Mouse (Mus musculus): ENCODE data around the gene Urad. TPM values are rescaled to one million over a fixed set of nuclear protein-coding genes. Genes with fewer than 3 reads are reported as not detected.

Urad gene
- polyA plus RNA-seq, 1 experiment from 2014 or later = not detected

DNA sequence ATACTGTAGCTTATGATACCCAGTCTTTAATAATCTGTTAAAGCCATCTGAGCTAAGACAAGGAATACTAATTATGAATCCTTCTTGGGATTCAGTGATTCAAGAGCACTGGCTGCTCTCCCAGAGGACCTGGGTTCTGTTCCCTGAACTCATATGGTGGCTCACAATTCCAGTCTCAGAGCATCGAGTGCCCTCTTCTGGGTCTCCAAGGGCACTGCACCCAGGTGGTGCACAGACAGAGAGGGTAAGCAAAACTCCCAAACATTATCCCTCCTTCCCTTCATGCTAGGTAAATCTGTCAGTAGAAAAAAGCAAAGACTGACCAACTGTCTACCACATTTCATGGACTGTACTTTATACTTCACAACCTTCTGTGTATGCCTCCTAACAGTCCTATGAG is 23.7 kb upstream of the Urad start:
- 75% methylated on average over 1 of the region's 1 CpGs for WGBS
- ATAC-seq (ENCODE audit: low read depth) = no peak
- no peaks in the 10 kb centered on the region for H3K36me3 ChIP-seq
- H3K27ac ChIP-seq (replicated peaks) = no peak overlapping the region
- H3K4me3 ChIP-seq = no peak overlapping the region
- no peaks in the 10 kb centered on the region for H3K9me3 ChIP-seq
- no peak overlapping the region for H3K9ac ChIP-seq
- H3K4me2 ChIP-seq = no peak overlapping the region
- H3K27me3 ChIP-seq = no peaks in the 10 kb centered on the region
- no peaks in the 10 kb centered on the region for H3K4me1 ChIP-seq (replicated peaks)

DNA sequence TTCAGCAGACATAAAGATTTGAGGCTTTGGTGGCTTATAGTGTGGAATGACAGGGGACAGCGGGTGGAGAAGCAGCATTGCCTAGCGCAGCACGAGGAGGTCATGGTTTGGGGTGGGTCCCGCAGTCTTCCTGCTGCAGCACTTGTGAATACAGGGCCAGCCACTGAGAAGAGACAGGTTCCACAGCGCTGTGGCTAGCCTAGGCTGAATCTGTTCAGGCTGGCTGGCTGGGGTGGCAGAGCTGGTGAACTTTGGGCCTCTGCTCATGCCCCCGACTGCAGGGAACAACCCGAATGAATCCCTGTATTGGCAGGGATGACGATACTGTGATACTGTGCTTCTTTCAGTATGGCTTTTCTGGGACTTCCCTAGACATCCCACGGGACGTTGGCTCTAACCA is 21.7 kb upstream of the Urad start:
- H3K9ac ChIP-seq = no peak overlapping the region
- no peak overlapping the region for H3K4me3 ChIP-seq
- H3K9me3 ChIP-seq = no peaks in the 10 kb centered on the region
- no peak overlapping the region for H3K4me2 ChIP-seq
- no peaks in the 10 kb centered on the region for H3K27me3 ChIP-seq
- 85% methylated on average over 10 of the region's 10 CpGs for WGBS
- H3K4me1 ChIP-seq (replicated peaks) = no peaks in the 10 kb centered on the region
- no peak for ATAC-seq (ENCODE audit: low read depth)
- no peaks in the 10 kb centered on the region for H3K36me3 ChIP-seq
- H3K27ac ChIP-seq (replicated peaks) = no peak overlapping the region

DNA sequence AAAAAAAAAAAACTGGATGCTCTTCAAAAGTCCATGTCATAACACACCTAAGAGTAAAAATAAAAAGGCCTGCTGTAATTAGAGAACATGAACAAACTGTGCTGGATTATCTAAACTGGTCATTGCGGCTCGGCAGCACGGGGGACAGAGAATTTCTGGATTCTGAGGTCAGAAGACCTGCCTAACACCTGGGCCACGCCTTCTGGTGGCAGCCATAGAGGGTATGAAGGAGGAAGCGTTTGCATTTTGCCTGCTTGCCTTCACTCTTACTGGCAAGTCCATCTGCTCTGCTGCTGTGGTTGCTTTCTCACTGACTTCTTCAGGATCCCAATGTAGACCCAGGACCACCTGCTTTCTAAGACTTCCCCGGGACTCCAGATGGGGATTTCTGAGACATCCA is 20.7 kb upstream of the Urad start:
- 90% methylated on average over 6 of the region's 6 CpGs for WGBS
- ATAC-seq (ENCODE audit: low read depth) = no peak
- Histone ChIP-seq H3K4me1 (replicated peaks) (no peaks in the 10 kb centered on the region), H3K36me3 (no peaks in the 10 kb centered on the region), H3K27me3 (no peaks in the 10 kb centered on the region), H3K9me3 (no peaks in the 10 kb centered on the region), H3K4me2 (no peak overlapping the region), H3K27ac (replicated peaks) (no peak overlapping the region), H3K4me3 (no peak overlapping the region), H3K9ac (no peak overlapping the region)

GRCm38 (mm10) chr5:147340741-147341414 is 18.6 kb upstream of the Urad start:
- Histone ChIP-seq H3K4me3 (no peak overlapping the region), H3K36me3 (no peaks in the 10 kb centered on the region), H3K27me3 (no peaks in the 10 kb centered on the region), H3K9me3 (no peaks in the 10 kb centered on the region), H3K4me2 (no peak overlapping the region), H3K4me1 (replicated peaks) (no peaks in the 10 kb centered on the region), H3K9ac (no peak overlapping the region), H3K27ac (replicated peaks) (no peak overlapping the region)
- WGBS = 62% methylated on average over 13 of the region's 13 CpGs
- no peak for ATAC-seq (ENCODE audit: low read depth)

DNA sequence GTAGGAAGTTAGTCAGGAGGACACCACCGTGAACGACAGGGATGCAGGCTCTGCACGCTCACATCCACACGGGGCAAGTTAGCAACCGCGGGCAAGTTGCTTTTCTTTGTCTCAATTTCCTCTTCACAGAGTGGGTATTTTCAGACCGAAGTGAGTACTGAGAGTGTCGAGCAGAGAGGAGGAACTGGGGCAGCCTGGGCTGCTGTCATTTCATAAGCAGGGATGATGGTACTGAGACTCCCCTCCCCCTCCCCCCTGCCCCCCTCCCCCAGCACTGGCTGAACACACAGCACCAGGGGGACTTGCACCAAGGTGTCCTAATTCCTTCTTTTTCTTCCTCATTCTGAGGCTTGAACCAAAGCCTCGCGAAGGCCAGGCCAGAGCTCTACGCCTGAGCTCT is 17.3 kb upstream of the Urad start:
- no peaks in the 10 kb centered on the region for H3K9me3 ChIP-seq
- 82% methylated on average over 11 of the region's 11 CpGs for WGBS
- no peak overlapping the region for H3K9ac ChIP-seq
- H3K27ac ChIP-seq (replicated peaks) = no peak overlapping the region
- ATAC-seq (ENCODE audit: low read depth) = no peak
- no peaks in the 10 kb centered on the region for H3K36me3 ChIP-seq
- H3K4me1 ChIP-seq (replicated peaks) = no peaks in the 10 kb centered on the region
- H3K27me3 ChIP-seq = no peaks in the 10 kb centered on the region
- H3K4me2 ChIP-seq = no peak overlapping the region
- no peak overlapping the region for H3K4me3 ChIP-seq

GRCm38 (mm10) chr5:147338967-147339366 is 16.7 kb upstream of the Urad start:
- WGBS = 68% methylated on average over 9 of the region's 9 CpGs
- Histone ChIP-seq H3K27me3 (no peaks in the 10 kb centered on the region), H3K4me1 (replicated peaks) (no peaks in the 10 kb centered on the region), H3K9ac (no peak overlapping the region), H3K4me2 (no peak overlapping the region), H3K9me3 (no peaks in the 10 kb centered on the region), H3K36me3 (no peaks in the 10 kb centered on the region), H3K27ac (replicated peaks) (no peak overlapping the region), H3K4me3 (no peak overlapping the region)
- no peak for ATAC-seq (ENCODE audit: low read depth)

GRCm38 (mm10) chr5:147332711-147333110 is 10.5 kb upstream of the Urad start:
- no peak overlapping the region for H3K4me3 ChIP-seq
- peaks cover 5% of the 10 kb centered on the region; the same call in 1 of the 2 replicates for H3K4me1 ChIP-seq (replicated peaks)
- no peaks in the 10 kb centered on the region for H3K36me3 ChIP-seq
- no peak overlapping the region for H3K4me2 ChIP-seq
- 0 out of 2 replicates have a peak, but pooled peaks cover under 1% of the 10 kb centered on the region for H3K9me3 ChIP-seq
- no peak overlapping the region for H3K27ac ChIP-seq (replicated peaks)
- 33% methylated on average over 7 of the region's 7 CpGs for WGBS
- H3K27me3 ChIP-seq = no peaks in the 10 kb centered on the region
- ATAC-seq (ENCODE audit: low read depth) = no peak; the same call in 1 of the 2 replicates
- H3K9ac ChIP-seq = no peak overlapping the region

- no peak overlapping the region for H3K9ac ChIP-seq
- peaks cover 5% of the 10 kb centered on the region; the same call in 1 of the 2 replicates for H3K4me1 ChIP-seq (replicated peaks)
- H3K27me3 ChIP-seq = no peaks in the 10 kb centered on the region
- 43% methylated on average over 2 of the region's 2 CpGs for WGBS
- no peak overlapping the region for H3K4me3 ChIP-seq
- no peak overlapping the region for H3K27ac ChIP-seq (replicated peaks)
- ATAC-seq (ENCODE audit: low read depth) = no peak
- H3K9me3 ChIP-seq = 0 out of 2 replicates have a peak, but pooled peaks cover 3% of the 10 kb centered on the region
- H3K36me3 ChIP-seq = no peaks in the 10 kb centered on the region
- H3K4me2 ChIP-seq = no peak overlapping the region
Measured at GRCm38 (mm10) chr5:147331547-147331946, 9.3 kb upstream of the Urad start.

DNA sequence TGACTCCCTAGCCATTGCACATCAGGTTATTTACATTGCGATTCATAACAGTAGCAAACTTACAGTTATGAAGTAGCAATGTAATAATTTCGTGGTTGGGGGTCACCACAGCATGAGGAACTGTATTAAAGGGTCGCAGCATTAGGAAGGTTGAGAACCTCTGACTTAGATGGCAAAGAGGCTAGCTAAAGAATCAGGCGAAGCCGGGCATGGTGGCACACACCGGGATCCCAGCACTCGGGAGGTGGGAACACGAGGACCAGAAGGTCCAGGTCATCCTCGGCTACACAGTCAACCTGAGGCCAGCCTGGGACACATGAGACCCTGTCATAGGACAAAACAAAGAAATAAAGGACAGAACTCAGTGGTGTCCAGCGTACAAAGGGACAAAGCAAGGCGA is 7.7 kb upstream of the Urad start:
- Histone ChIP-seq H3K4me2 (no peak overlapping the region), H3K4me1 (replicated peaks) (peaks cover 5% of the 10 kb centered on the region; the same call in 1 of the 2 replicates), H3K9ac (no peak overlapping the region), H3K27me3 (no peaks in the 10 kb centered on the region), H3K9me3 (0 out of 2 replicates have a peak, but pooled peaks cover 3% of the 10 kb centered on the region), H3K4me3 (no peak overlapping the region), H3K36me3 (no peaks in the 10 kb centered on the region), H3K27ac (replicated peaks) (no peak overlapping the region)
- 85% methylated on average over 11 of the region's 11 CpGs for WGBS
- no peak for ATAC-seq (ENCODE audit: low read depth)

- Histone ChIP-seq H3K4me1 (replicated peaks) (peaks cover 2% of the 10 kb centered on the region; the same call in 1 of the 2 replicates), H3K27me3 (peaks cover 2% of the 10 kb centered on the region), H3K4me3 (no peak overlapping the region), H3K9me3 (0 out of 2 replicates have a peak, but pooled peaks cover 3% of the 10 kb centered on the region), H3K27ac (replicated peaks) (no peak overlapping the region), H3K9ac (no peak overlapping the region), H3K36me3 (no peaks in the 10 kb centered on the region), H3K4me2 (no peak overlapping the region)
- 85% methylated on average over 5 of the region's 5 CpGs for WGBS
- no peak for ATAC-seq (ENCODE audit: low read depth)
Measured at GRCm38 (mm10) chr5:147327636-147328035, 5.4 kb upstream of the Urad start.

- Histone ChIP-seq H3K9me3 (0 out of 2 replicates have a peak, but pooled peaks cover 3% of the 10 kb centered on the region), H3K4me3 (no peak overlapping the region), H3K36me3 (no peaks in the 10 kb centered on the region), H3K4me1 (replicated peaks) (no peaks in the 10 kb centered on the region), H3K27ac (replicated peaks) (no peak overlapping the region), H3K9ac (no peak overlapping the region), H3K4me2 (no peak overlapping the region), H3K27me3 (peaks cover 18% of the 10 kb centered on the region)
- 76% methylated on average over 11 of the region's 11 CpGs for WGBS
- ATAC-seq (ENCODE audit: low read depth) = no peak
Measured at GRCm38 (mm10) chr5:147325931-147326330, 3.7 kb upstream of the Urad start.

DNA sequence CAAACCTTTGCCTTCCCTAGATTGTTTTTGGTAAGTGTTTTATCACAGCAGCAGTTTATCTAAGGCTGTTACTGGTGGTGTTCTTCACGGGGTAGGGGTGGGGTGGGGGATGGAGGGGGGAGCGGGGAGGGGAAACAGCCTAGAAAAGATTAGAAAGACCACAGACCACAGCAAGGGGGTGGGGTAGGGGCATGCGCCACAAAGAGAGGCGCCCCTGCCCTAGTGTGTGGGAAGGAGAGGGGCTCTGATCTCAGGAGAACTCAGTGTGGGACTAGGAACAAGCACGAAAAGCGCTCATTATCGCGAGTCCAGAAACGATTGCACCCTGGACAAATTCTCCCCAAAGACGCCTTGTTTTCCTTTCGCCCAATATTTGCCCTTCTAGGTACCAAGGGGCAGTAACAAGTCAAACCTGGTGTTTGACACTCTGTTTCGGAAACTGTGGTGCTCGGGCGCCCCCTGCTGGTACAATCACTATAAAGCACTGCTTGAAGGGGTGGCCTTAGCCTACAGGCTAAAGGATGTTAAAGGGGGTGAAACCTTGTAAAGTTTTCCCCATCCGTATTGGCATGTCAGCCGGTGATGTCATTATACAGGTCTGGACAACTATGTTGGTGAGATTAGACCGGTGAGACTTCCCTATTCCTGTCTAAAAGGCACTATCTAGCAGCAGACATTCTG is 1.1 kb upstream of the Urad start:
- Histone ChIP-seq H3K9me3 (0 out of 2 replicates have a peak, but pooled peaks cover 3% of the 10 kb centered on the region), H3K4me3 (no peak overlapping the region), H3K4me2 (no peak overlapping the region), H3K9ac (no peak overlapping the region), H3K4me1 (replicated peaks) (no peaks in the 10 kb centered on the region), H3K27ac (replicated peaks) (no peak overlapping the region), H3K36me3 (no peaks in the 10 kb centered on the region), H3K27me3 (peaks cover 37% of the 10 kb centered on the region)
- 19% methylated on average over 17 of the region's 17 CpGs for WGBS
- ATAC-seq (ENCODE audit: low read depth) = no peak
